11 mouse cellular contexts compared by ENCODE assay signal in genomic region chr3:62192466-62192865, GRCm38 (mm10).
DNase-seq lines count a peak whose midpoint lies in the region; ATAC-seq lines count a peak whose summit lies in the region.
"Had no signal": no experiment of that assay in that cellular context is flagged by ENCODE, and none has a peak within 500 bp of the region (broad histone marks: within the 10 kb centered on the region; RNA-seq: fewer than 3 reads in every experiment).

No protein-coding gene starts in this region.

- intact Hi-C loops in gastrocnemius, postnatal 14 days (cut with DNase I; ENCODE audit: low total_unique reads), result no loop called here

- H3K27me3 ChIP-seq in hindbrain, embryonic 11.5 days (ENCODE audit: control insufficient read depth, insufficient read depth, low read length), result no peaks in the 10 kb centered on the region
- H3K27me3 ChIP-seq in hindbrain, embryonic 10.5 days (ENCODE audit: insufficient read depth, poor library complexity, severe bottlenecking), result no peaks in the 10 kb centered on the region
- H3K27me3 ChIP-seq: embryonic facial prominence, embryonic 12.5 days had no signal

- ATAC-seq in hindbrain, embryonic 11.5 days (ENCODE audit: low FRiP score), result 0 out of 2 replicates have a peak, but pooled peaks have one; percentile 59

- no peak overlapping the region for H3K4me3 ChIP-seq in hindbrain, embryonic 11.5 days (ENCODE audit: low read depth, low read length)
- H3K4me3 ChIP-seq in hindbrain, embryonic 10.5 days, result no peak overlapping the region
- H3K4me3 ChIP-seq: embryonic facial prominence, embryonic 12.5 days had no signal

- no peaks in the 10 kb centered on the region for H3K4me1 ChIP-seq in hindbrain, embryonic 11.5 days (replicated peaks; ENCODE audit: control insufficient read depth, insufficient read depth, low read length)
- no peaks in the 10 kb centered on the region for H3K4me1 ChIP-seq in hindbrain, embryonic 10.5 days (replicated peaks)
- H3K4me1 ChIP-seq: embryonic facial prominence, embryonic 12.5 days had no signal

- DNase-seq in hindbrain, embryonic 11.5 days (ENCODE audit: low spot score), result peak; percentile 46
- DNase-seq in hindbrain, embryonic 10.5 days (ENCODE audit: low spot score), result no peak
- DNase-seq in lung, postnatal 36 days, result peak; percentile 15
- no peak for DNase-seq in lung, postnatal 14 days
- peak; percentile 15 for DNase-seq in embryo, embryonic 9.5 days (ENCODE audit: extremely low spot score)
- peak; percentile 46 for DNase-seq in retina, postnatal 1 day
- no peak for DNase-seq in gastrocnemius, postnatal 14 days
- DNase-seq in c-Kit-positive CD71-positive TER-119-positive erythroid progenitor cells, embryonic 14.5 days (ENCODE audit: low spot score), result no peak

- H3K36me3 ChIP-seq in hindbrain, embryonic 11.5 days (ENCODE audit: control insufficient read depth, insufficient read depth, low read length), result no peaks in the 10 kb centered on the region
- H3K36me3 ChIP-seq in hindbrain, embryonic 10.5 days, result no peaks in the 10 kb centered on the region
- H3K36me3 ChIP-seq: embryonic facial prominence, embryonic 12.5 days; G1E had no signal

- 48% methylated on average over 1 of the region's 1 CpGs for WGBS in hindbrain, embryonic 11.5 days
- WGBS in hindbrain, embryonic 10.5 days, result 62% methylated on average over 1 of the region's 1 CpGs

- no peak overlapping the region for H3K4me2 ChIP-seq in hindbrain, embryonic 11.5 days (replicated peaks; ENCODE audit: low read depth, low read length)
- H3K4me2 ChIP-seq: embryonic facial prominence, embryonic 12.5 days had no signal

- H3K9me3 ChIP-seq in hindbrain, embryonic 11.5 days (ENCODE audit: control insufficient read depth, low read length), result no peaks in the 10 kb centered on the region
- H3K9me3 ChIP-seq in hindbrain, embryonic 10.5 days, result no peaks in the 10 kb centered on the region
- H3K9me3 ChIP-seq: embryonic facial prominence, embryonic 12.5 days; G1E had no signal

- no peak overlapping the region for H3K9ac ChIP-seq in hindbrain, embryonic 11.5 days (ENCODE audit: low read depth, low read length)
- H3K9ac ChIP-seq: embryonic facial prominence, embryonic 12.5 days; liver, embryonic 14.5 days had no signal

- no peak overlapping the region for H3K27ac ChIP-seq in hindbrain, embryonic 11.5 days (ENCODE audit: low read depth, low read length)
- no peak overlapping the region for H3K27ac ChIP-seq in hindbrain, embryonic 10.5 days
- H3K27ac ChIP-seq: embryonic facial prominence, embryonic 12.5 days; liver, embryonic 14.5 days had no signal

Comparison
In these comparisons a context has a peak if more than half of its experiments do, and no peak if none do; other contexts are left out.
1. DNase-seq: peak in hindbrain, embryonic 11.5 days (single experiment), lung, postnatal 36 days (single experiment), embryo, embryonic 9.5 days (single experiment) and retina, postnatal 1 day (single experiment); none in hindbrain, embryonic 10.5 days (single experiment), lung, postnatal 14 days (single experiment), gastrocnemius, postnatal 14 days (single experiment) and c-Kit-positive CD71-positive TER-119-positive erythroid progenitor cells, embryonic 14.5 days (single experiment).